Mouse (Mus musculus): ENCODE data around the gene Gm21964. TPM values are rescaled to one million over a fixed set of nuclear protein-coding genes. Genes with fewer than 3 reads are reported as not detected.

Gm21964 gene
- polyA plus RNA-seq, 1 experiment from 2014 or later = not detected

DNA sequence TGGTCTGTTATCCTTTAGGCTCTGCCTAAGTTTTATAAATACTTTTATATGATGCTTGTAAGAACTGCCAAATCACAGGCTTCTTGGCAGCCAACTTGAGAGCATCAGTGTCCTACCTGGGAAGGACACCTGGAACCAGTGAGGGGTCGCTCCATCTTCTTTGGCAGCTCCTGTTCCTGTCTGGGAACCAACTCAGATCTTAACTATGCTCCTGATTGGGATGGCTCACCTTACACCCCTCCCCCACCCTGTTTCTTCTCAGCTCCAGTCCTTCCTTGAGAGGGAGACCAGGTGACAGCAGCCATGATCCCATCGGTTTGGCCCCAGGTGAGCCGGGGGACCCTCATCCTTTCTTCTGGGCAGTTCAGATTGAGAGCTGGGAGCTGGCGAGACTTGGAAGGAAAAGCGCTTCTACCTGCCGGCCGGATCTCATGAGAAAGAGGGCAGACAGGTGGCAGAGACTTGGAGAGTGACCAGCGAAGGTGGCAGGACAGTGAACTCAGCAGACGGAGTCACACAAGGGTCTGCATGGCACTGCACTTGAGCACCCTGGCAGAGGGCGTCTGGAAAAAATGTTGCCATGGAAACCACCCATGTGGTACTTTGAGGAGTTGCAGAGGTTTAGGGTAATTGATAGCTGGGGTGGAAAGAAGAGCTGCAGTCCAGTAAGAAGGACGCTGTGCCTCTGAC lies 18.4 kb upstream of the Gm21964 start:
- no peak overlapping the region for H3K9ac ChIP-seq
- H3K4me2 ChIP-seq = no peak overlapping the region
- no peak for ATAC-seq (ENCODE audit: insufficient number of reproducible peaks, low FRiP score)
- H3K4me3 ChIP-seq = no peak overlapping the region
- 0 out of 2 replicates have a peak, but pooled peaks cover 5% of the 10 kb centered on the region for H3K4me1 ChIP-seq (replicated peaks)
- peaks cover 8% of the 10 kb centered on the region for H3K9me3 ChIP-seq (replicated peaks)
- H3K27ac ChIP-seq (ENCODE audit: poor library complexity, severe bottlenecking) = no peak overlapping the region
- H3K36me3 ChIP-seq = peaks cover 39% of the 10 kb centered on the region
- no peaks in the 10 kb centered on the region for H3K27me3 ChIP-seq (replicated peaks)
- WGBS = 79% methylated on average over 11 of the region's 11 CpGs

DNA sequence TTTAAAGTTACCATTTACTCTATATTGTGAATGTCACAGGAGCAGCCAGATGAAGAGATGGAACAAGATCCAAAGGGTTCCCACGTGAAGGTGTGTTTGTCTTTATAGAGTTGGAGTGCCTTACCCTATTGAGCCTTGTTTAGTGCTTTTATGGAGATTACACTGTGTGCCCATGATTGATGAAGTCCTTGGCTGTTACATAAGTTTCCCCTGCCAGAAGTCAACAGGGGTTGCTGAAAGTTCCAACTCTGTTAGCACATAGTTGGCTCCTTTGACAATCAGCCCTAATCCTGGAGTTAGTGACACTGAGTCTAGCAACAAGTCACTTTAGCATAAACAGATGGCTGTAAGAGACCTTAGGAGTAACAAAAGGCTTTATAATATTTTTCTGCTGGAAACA lies 9.1 kb upstream of the Gm21964 start:
- peaks cover 20% of the 10 kb centered on the region for H3K9me3 ChIP-seq (replicated peaks)
- no peak overlapping the region for H3K4me3 ChIP-seq
- H3K4me1 ChIP-seq (replicated peaks) = no peaks in the 10 kb centered on the region
- H3K36me3 ChIP-seq = peaks cover 29% of the 10 kb centered on the region
- H3K27me3 ChIP-seq (replicated peaks) = no peaks in the 10 kb centered on the region
- 54% methylated on average over 1 of the region's 1 CpGs for WGBS
- no peak for ATAC-seq (ENCODE audit: insufficient number of reproducible peaks, low FRiP score)
- no peak overlapping the region for H3K27ac ChIP-seq (ENCODE audit: poor library complexity, severe bottlenecking)
- H3K4me2 ChIP-seq = no peak overlapping the region
- no peak overlapping the region for H3K9ac ChIP-seq

DNA sequence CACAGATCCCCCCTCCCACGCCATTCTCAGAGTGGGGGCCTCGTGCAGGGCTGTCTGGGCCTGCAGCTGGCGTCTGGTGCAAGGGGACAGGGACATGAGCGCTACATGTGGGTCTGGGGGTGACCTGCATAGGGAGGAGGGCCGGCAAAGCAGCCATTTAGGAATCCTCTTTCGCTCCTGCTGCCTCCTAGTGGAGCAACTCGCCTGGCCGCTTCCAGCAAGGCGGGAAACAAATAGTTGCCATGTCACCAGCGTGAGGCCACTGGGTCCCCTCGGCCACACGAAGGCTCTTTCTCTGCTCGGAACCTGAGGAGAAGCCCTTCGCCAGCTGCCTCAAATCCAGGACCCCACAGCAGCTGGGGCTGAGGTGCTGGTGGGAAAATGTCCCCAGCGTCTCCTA lies 669 bp downstream of the Gm21964 start:
- Histone ChIP-seq H3K4me3 (no peak overlapping the region), H3K27ac (ENCODE audit: poor library complexity, severe bottlenecking) (no peak overlapping the region), H3K36me3 (no peaks in the 10 kb centered on the region), H3K27me3 (replicated peaks) (no peaks in the 10 kb centered on the region), H3K9ac (no peak overlapping the region), H3K4me2 (no peak overlapping the region), H3K4me1 (replicated peaks) (no peaks in the 10 kb centered on the region), H3K9me3 (replicated peaks) (no peaks in the 10 kb centered on the region)
- 81% methylated on average over 15 of the region's 15 CpGs for WGBS
- no peak for ATAC-seq (ENCODE audit: insufficient number of reproducible peaks, low FRiP score)

DNA sequence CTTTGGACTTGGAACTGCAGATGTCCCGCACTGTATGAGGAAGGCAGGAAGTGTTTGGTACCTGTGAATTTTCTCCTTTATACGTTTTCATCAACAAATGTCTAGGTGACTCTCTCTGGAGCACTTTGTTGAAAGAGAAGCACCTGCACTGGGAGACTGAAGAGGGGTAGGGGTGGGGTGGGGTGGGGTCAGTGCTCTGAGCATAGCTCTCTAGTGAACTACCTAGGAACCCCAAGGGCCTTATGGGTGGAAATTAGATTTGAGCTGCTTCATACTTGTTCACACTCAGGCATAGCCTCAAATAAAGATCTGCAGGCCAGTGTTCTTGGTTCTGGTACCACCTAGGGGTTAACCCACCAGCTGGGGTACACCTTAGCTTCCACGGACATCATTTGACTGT lies 1.6 kb downstream of the Gm21964 start, which contains the start of gene Gm17720:
Gm17720 (minus strand) TSS at position 101 of the 400 bp plus-strand sequence.
- Histone ChIP-seq H3K9ac (no peak within 1 kb of the TSS), H3K9me3 (replicated peaks) (0 out of 2 replicates have a peak, but pooled peaks cover 4% of the 10 kb centered on the region), H3K4me2 (no peak within 1 kb of the TSS), H3K4me3 (no peak within 1 kb of the TSS), H3K27me3 (replicated peaks) (no peaks in the 10 kb centered on the region), H3K36me3 (no peaks in the 10 kb centered on the region), H3K4me1 (replicated peaks) (no peaks in the 10 kb centered on the region), H3K27ac (ENCODE audit: poor library complexity, severe bottlenecking) (no peak within 1 kb of the TSS)
- no peak for ATAC-seq (ENCODE audit: insufficient number of reproducible peaks, low FRiP score)
- 67% methylated on average over 3 of the region's 3 CpGs for WGBS

DNA sequence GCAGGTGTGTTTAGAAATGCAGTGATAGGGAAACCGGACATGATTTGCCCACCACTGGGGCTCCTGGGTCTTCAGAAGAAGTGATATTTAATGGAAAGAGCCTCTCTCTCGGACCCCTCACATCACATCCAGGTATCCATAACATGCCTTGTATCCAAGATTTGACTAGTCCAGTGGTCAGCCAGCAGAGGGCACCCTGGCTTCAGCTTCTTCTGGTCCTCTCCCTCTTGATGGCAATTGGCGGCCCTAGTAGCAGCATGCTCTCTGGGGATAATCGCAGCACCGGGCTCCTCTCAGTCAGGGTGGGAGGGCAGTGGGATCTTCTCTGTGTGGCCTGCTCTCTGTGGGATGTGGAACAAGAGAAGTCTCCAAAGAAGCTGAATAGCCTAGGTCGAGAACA lies 18.7 kb downstream of the Gm21964 start:
- 45% methylated on average over 6 of the region's 6 CpGs for WGBS
- ATAC-seq (ENCODE audit: insufficient number of reproducible peaks, low FRiP score) = no peak
- no peak overlapping the region for H3K27ac ChIP-seq (ENCODE audit: poor library complexity, severe bottlenecking)

DNA sequence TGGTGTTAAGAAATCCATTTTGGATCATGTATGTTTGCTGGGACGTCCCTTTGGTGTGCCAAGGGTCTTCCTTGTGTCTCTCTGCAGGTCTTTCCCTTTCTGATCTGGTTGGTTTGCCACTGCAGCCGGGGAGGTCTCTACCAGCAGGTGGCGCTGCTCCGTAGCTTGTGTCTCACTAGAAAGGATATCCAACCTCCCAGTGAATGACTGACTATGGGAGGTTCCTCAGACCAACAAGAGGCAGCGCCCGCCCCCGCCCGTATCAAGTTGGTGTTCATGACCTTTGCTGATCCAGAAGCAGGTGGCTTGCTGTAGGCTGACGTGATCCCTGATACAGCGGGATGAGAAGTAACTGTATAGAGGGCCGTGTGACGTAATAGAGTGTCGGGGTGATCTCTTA lies 29.5 kb downstream of the Gm21964 start:
- H3K9me3 ChIP-seq (replicated peaks) = 0 out of 2 replicates have a peak, but pooled peaks cover 6% of the 10 kb centered on the region
- no peak overlapping the region for H3K4me3 ChIP-seq
- H3K4me2 ChIP-seq = peak overlapping the region; percentile 30; the same call in 1 of the 2 replicates
- H3K36me3 ChIP-seq = no peaks in the 10 kb centered on the region
- 20% methylated on average over 13 of the region's 13 CpGs for WGBS
- no peak for ATAC-seq (ENCODE audit: insufficient number of reproducible peaks, low FRiP score)
- no peak overlapping the region for H3K9ac ChIP-seq
- H3K4me1 ChIP-seq (replicated peaks) = no peaks in the 10 kb centered on the region; the same call in 1 of the 2 replicates
- H3K27me3 ChIP-seq (replicated peaks) = peaks cover 12% of the 10 kb centered on the region; the same call in 1 of the 2 replicates
- H3K27ac ChIP-seq (ENCODE audit: poor library complexity, severe bottlenecking) = no peak overlapping the region

More for the DNA sequence above, 18.7 kb downstream of the Gm21964 start:
- Histone ChIP-seq H3K9ac (no peak overlapping the region), H3K4me3 (no peak overlapping the region), H3K27me3 (replicated peaks) (0 out of 2 replicates have a peak, but pooled peaks cover 5% of the 10 kb centered on the region), H3K4me2 (no peak overlapping the region), H3K4me1 (replicated peaks) (no peaks in the 10 kb centered on the region), H3K9me3 (replicated peaks) (peaks cover 4% of the 10 kb centered on the region), H3K36me3 (no peaks in the 10 kb centered on the region)

DNA sequence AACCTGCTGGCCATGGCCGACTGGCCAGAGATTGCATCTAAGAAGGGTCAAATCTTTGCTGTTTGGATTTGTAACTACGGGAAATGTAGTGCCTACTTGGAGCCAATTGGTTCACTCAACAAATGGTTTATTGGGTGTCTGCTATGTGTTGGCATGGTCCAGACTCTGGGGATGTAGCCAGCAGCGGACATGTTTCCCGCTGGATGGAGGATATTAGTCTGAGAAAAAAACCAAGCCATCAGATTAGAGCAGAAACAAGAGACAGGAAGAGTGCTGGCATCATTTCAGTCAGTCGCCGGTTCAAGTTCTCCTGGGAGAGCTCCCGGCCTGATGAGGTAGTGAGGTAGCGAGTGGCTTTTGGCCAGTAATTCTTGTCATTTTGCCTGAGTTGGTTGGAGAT lies 33.2 kb downstream of the Gm21964 start:
- no peak overlapping the region for H3K27ac ChIP-seq (ENCODE audit: poor library complexity, severe bottlenecking)

DNA sequence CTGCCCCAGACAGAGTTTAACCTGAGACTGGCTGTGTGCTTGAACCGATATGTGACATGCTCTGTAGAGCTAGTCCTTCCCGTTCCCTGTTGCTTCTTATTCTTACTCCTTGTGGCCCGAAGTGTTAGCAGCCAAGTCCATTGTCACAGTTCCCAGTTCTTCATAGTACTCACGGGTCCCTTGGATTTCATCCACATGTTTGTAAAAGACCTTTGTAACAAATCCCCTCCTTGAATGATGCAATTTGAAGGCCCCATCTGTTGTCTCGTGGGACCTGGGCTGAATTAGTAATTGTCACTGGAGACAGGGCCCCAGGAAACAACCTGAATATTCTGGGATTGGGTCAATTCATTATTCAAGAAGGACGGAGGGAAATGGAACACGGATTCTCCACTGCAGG lies 34.5 kb downstream of the Gm21964 start:
- Histone ChIP-seq H3K27me3 (replicated peaks) (0 out of 2 replicates have a peak, but pooled peaks cover 3% of the 10 kb centered on the region), H3K4me1 (replicated peaks) (no peaks in the 10 kb centered on the region; the same call in 1 of the 2 replicates), H3K27ac (ENCODE audit: poor library complexity, severe bottlenecking) (no peak overlapping the region), H3K9ac (no peak overlapping the region), H3K36me3 (no peaks in the 10 kb centered on the region), H3K9me3 (replicated peaks) (no peaks in the 10 kb centered on the region), H3K4me3 (no peak overlapping the region), H3K4me2 (no peak overlapping the region)
- WGBS = 79% methylated on average over 7 of the region's 7 CpGs
- ATAC-seq (ENCODE audit: insufficient number of reproducible peaks, low FRiP score) = no peak

More for the DNA sequence above, 33.2 kb downstream of the Gm21964 start:
- Histone ChIP-seq H3K36me3 (no peaks in the 10 kb centered on the region), H3K4me3 (no peak overlapping the region), H3K27me3 (replicated peaks) (0 out of 2 replicates have a peak, but pooled peaks cover 3% of the 10 kb centered on the region), H3K4me1 (replicated peaks) (no peaks in the 10 kb centered on the region; the same call in 1 of the 2 replicates), H3K4me2 (no peak overlapping the region), H3K9me3 (replicated peaks) (no peaks in the 10 kb centered on the region), H3K9ac (no peak overlapping the region)
- no peak for ATAC-seq (ENCODE audit: insufficient number of reproducible peaks, low FRiP score)
- WGBS = 82% methylated on average over 8 of the region's 8 CpGs

DNA sequence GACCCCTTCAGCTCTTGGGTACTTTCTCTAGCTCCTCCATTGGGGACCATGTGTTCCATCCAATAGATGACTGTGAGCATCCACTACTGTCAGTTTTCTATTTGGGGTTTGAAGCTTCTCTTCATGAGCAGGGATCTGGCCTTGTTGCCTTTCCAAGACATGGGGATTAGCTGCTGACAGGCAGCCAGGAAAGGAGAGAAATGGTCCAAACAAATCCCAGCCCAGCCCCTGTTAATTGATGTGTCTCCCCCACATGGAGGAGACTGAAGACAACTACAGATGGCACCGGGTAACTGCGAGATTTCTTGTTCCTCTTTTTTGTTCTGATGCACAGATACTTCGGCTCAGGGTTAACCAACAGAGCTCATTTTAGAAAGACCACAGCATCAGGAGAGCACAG lies 39.1 kb downstream of the Gm21964 start:
- Histone ChIP-seq H3K4me1 (replicated peaks) (no peaks in the 10 kb centered on the region), H3K4me2 (no peak overlapping the region), H3K9me3 (replicated peaks) (no peaks in the 10 kb centered on the region), H3K27ac (ENCODE audit: poor library complexity, severe bottlenecking) (no peak overlapping the region), H3K27me3 (replicated peaks) (peaks cover 13% of the 10 kb centered on the region; the same call in 1 of the 2 replicates), H3K9ac (no peak overlapping the region), H3K36me3 (no peaks in the 10 kb centered on the region), H3K4me3 (no peak overlapping the region)
- ATAC-seq (ENCODE audit: insufficient number of reproducible peaks, low FRiP score) = no peak
- WGBS = 72% methylated on average over 3 of the region's 3 CpGs

DNA sequence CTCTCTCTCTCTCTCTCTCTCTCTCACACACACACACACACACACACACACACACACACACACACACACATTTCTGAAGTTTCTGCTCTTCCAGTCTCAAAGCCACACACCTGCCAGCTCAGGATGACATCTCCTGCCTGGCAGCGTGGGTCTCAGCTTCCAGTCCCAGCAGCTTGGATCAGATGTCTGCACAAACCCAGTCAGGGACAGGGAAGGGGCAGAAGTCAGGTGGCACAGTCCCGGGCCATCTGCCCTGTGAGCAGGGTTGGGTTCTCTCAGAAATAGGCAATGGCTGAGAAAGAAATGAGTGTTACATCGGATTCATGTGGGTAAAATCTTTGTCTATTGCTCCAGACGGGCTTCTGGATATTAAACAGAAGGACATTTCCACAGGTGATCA lies 39.8 kb downstream of the Gm21964 start:
- WGBS = 57% methylated on average over 4 of the region's 4 CpGs

DNA sequence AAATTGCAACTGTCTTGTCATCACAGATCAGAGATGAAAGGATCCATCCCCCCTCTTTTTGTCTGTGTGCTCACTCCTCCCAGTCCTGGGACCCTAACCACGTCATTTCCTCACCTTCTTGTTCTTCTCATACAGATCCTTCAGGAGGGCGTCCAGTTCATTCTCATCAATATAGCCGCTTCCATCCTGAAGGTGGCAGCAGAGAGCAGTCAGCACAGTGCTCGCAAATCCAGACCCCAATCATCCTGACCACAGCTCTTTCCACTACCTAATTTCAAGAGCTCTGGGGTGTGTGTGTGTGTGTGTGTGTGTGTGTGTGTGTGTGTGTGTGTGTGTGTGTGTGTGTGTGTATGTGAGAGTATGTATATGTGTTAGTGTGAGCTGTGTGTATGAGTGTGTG lies 44.5 kb downstream of the Gm21964 start:
- H3K4me3 ChIP-seq = no peak overlapping the region
- H3K9ac ChIP-seq = no peak overlapping the region
- ATAC-seq (ENCODE audit: insufficient number of reproducible peaks, low FRiP score) = peak; percentile 51; the same call in 1 of the 2 replicates
- peaks cover 14% of the 10 kb centered on the region for H3K4me1 ChIP-seq (replicated peaks)
- no peaks in the 10 kb centered on the region for H3K9me3 ChIP-seq (replicated peaks)
- WGBS = 3% methylated on average over 4 of the region's 4 CpGs
- peaks cover 13% of the 10 kb centered on the region; the same call in 1 of the 2 replicates for H3K27me3 ChIP-seq (replicated peaks)
- no peak overlapping the region for H3K27ac ChIP-seq (ENCODE audit: poor library complexity, severe bottlenecking)
- no peaks in the 10 kb centered on the region for H3K36me3 ChIP-seq
- no peak overlapping the region for H3K4me2 ChIP-seq

More for the DNA sequence above, 39.8 kb downstream of the Gm21964 start:
- H3K4me2 ChIP-seq = no peak overlapping the region
- no peak overlapping the region for H3K4me3 ChIP-seq
- H3K4me1 ChIP-seq (replicated peaks) = no peaks in the 10 kb centered on the region
- no peak overlapping the region for H3K9ac ChIP-seq
- H3K27ac ChIP-seq (ENCODE audit: poor library complexity, severe bottlenecking) = no peak overlapping the region
- H3K36me3 ChIP-seq = no peaks in the 10 kb centered on the region
- no peaks in the 10 kb centered on the region for H3K9me3 ChIP-seq (replicated peaks)
- peaks cover 13% of the 10 kb centered on the region; the same call in 1 of the 2 replicates for H3K27me3 ChIP-seq (replicated peaks)
- no peak for ATAC-seq (ENCODE audit: insufficient number of reproducible peaks, low FRiP score)
